Mouse (Mus musculus): Measurements from ENCODE around the gene Actr2.
"Not testable (repeated sequence)": the region's sequence is repeated elsewhere in the genome, so short reads cannot be mapped to it uniquely, and the experiment has no call there.

Gene Actr2

GRCm38 (mm10) chr11:20112741-20113480 lies at the start of gene Actr2:
TSS of gene Actr2 (minus strand) at chr11:20112913.
- DNase-seq: peak; percentile 97

- no peak for DNase-seq
These were observed 46.2 kb upstream of the Actr2 start for GRCm38 (mm10) chr11:20158879-20159278.

GRCm38 (mm10) chr11:20153542-20153941 lies 40.8 kb upstream of the Actr2 start:
- DNase-seq: not testable (repeated sequence)

- DNase-seq: no peak
These were observed 39.6 kb upstream of the Actr2 start for GRCm38 (mm10) chr11:20152107-20152901.

- no peak for DNase-seq
These were observed 38.6 kb upstream of the Actr2 start for GRCm38 (mm10) chr11:20151290-20151689.

GRCm38 (mm10) chr11:20149936-20150335 lies 37.2 kb upstream of the Actr2 start:
- no peak for DNase-seq

- no peak for DNase-seq
These were observed 32.7 kb upstream of the Actr2 start for GRCm38 (mm10) chr11:20145383-20145782.

GRCm38 (mm10) chr11:20144536-20145263 lies 32.0 kb upstream of the Actr2 start:
- DNase-seq: no peak

GRCm38 (mm10) chr11:20143687-20144086 lies 31.0 kb upstream of the Actr2 start:
- not testable (repeated sequence) for DNase-seq

GRCm38 (mm10) chr11:20142516-20142915 lies 29.8 kb upstream of the Actr2 start:
- no peak for DNase-seq

- DNase-seq: no peak
These were observed 27.6 kb upstream of the Actr2 start for GRCm38 (mm10) chr11:20140286-20140685.

- no peak for DNase-seq
These were observed 27.0 kb upstream of the Actr2 start for GRCm38 (mm10) chr11:20139711-20140110.

GRCm38 (mm10) chr11:20138498-20139208 lies 25.9 kb upstream of the Actr2 start:
- DNase-seq: no peak

GRCm38 (mm10) chr11:20137872-20138271 lies 25.2 kb upstream of the Actr2 start:
- no peak for DNase-seq

- peak; percentile 45 for DNase-seq
These were observed 23.6 kb upstream of the Actr2 start for GRCm38 (mm10) chr11:20136314-20136713.

- not testable (repeated sequence) for DNase-seq
These were observed 22.2 kb upstream of the Actr2 start for GRCm38 (mm10) chr11:20134869-20135268.

- DNase-seq: no peak
These were observed 21.0 kb upstream of the Actr2 start for GRCm38 (mm10) chr11:20133721-20134120.

GRCm38 (mm10) chr11:20132955-20133562 lies 20.3 kb upstream of the Actr2 start:
- peak; percentile 87 for DNase-seq

- DNase-seq: no peak
These were observed 14.2 kb upstream of the Actr2 start for GRCm38 (mm10) chr11:20126673-20127516.

- no peak for DNase-seq
These were observed 12.7 kb upstream of the Actr2 start for GRCm38 (mm10) chr11:20125423-20125822.

- no peak for DNase-seq
These were observed 4.0 kb upstream of the Actr2 start for GRCm38 (mm10) chr11:20116701-20117100.

Measured in kidney, adult 11 months (tissue).